Mouse (Mus musculus): ENCODE measurements around the gene Sh3gl3.

Sh3gl3 gene

DNA sequence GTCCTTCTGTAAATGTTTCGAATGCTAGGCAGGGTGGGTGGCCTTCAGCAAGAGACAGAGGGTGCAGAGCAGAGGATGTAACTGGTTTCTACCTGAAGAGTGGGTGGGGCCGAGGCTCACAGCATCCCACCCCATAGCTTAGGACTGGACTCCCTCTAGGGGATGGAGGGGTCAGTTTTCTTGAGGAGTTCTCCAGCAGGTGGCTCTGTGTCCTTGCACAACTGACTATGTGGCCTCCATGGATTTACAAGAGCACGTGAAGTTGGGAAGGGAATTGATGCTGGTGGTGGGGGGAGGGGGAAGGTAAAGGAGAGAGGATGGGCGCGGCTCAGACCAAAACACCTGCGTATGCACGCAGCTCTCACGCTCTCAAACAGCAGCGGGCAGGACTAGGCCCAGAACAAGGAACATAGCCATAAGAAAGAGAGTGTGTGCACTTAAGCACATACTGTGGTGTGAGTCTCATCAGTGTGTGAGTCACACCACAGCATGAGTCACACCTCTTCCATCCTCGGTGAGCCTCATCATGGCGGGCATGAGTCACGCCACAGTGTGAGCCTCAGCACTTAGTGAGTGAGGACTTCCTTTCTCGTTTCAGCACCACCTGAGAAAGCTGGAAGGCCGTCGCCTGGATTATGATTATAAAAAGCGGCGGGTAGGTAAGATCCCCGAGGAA is 102.0 kb downstream of the Sh3gl3 start:
- in situ Hi-C loops (cut with MboI, MseI): loop anchor here (5.0 kb wide), 1 partner anchor 1003 kb away; no protein-coding TSS in a partner anchor

GRCm38 (mm10) chr7:82282011-82282410 is 108.4 kb downstream of the Sh3gl3 start:
- in situ Hi-C loops (cut with MboI, MseI): no loop called here

- in situ Hi-C loops (cut with MboI, MseI): no loop called here
These were observed 108.8 kb downstream of the Sh3gl3 start for GRCm38 (mm10) chr7:82282464-82282863.

GRCm38 (mm10) chr7:82287242-82287641 is 113.6 kb downstream of the Sh3gl3 start:
- in situ Hi-C loops (cut with MboI, MseI): no loop called here

GRCm38 (mm10) chr7:82293441-82293840 is 119.8 kb downstream of the Sh3gl3 start:
- in situ Hi-C loops (cut with MboI, MseI): no loop called here

- in situ Hi-C loops (cut with MboI, MseI): no loop called here
These were observed 120.4 kb downstream of the Sh3gl3 start for GRCm38 (mm10) chr7:82294083-82294482.

GRCm38 (mm10) chr7:82294611-82295010 is 121.0 kb downstream of the Sh3gl3 start:
- in situ Hi-C loops (cut with MboI, MseI): no loop called here

- in situ Hi-C loops (cut with MboI, MseI): no loop called here
These were observed 134.8 kb downstream of the Sh3gl3 start for GRCm38 (mm10) chr7:82308398-82308797.

GRCm38 (mm10) chr7:82318515-82318914 is 144.9 kb downstream of the Sh3gl3 start:
- in situ Hi-C loops (cut with MboI, MseI): no loop called here

- in situ Hi-C loops (cut with MboI, MseI): no loop called here
These were observed 153.0 kb downstream of the Sh3gl3 start for GRCm38 (mm10) chr7:82326616-82327015.

- in situ Hi-C loops (cut with MboI, MseI): no loop called here
These were observed 153.6 kb downstream of the Sh3gl3 start for GRCm38 (mm10) chr7:82327201-82327600.

DNA sequence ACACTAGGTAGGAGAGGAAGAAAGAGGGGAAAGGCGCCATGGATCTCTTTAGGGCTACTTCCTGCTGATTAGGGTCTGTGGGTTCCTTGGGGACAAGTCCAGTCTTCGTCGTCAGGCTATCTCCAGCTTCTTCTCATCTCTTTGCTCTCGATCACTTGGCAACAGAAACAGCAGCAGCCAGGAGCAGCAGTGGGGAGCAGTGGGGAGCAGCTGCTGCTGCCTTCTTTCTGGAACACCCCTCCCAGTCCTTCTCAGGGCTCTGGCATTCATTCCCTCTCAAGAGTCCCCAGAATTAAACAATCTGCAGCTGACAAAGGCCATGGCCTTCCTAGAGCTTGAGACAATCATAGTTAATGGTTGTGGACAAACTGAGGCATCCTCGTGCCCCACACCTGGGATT is 154.2 kb downstream of the Sh3gl3 start:
- in situ Hi-C loops (cut with MboI, MseI): no loop called here

- in situ Hi-C loops (cut with MboI, MseI): no loop called here
These were observed 156.2 kb downstream of the Sh3gl3 start for GRCm38 (mm10) chr7:82329831-82330230.

- in situ Hi-C loops (cut with MboI, MseI): no loop called here
These were observed 157.2 kb downstream of the Sh3gl3 start for GRCm38 (mm10) chr7:82330860-82331259.

GRCm38 (mm10) chr7:82334000-82334399 is 160.4 kb downstream of the Sh3gl3 start:
- in situ Hi-C loops (cut with MboI, MseI): no loop called here

GRCm38 (mm10) chr7:82335211-82336121 is 161.8 kb downstream of the Sh3gl3 start, which contains the start of gene Adamtsl3:
Gene Adamtsl3, plus strand, starts transcription at chr7:82335694.
- in situ Hi-C loops (cut with MboI, MseI): no loop called here

DNA sequence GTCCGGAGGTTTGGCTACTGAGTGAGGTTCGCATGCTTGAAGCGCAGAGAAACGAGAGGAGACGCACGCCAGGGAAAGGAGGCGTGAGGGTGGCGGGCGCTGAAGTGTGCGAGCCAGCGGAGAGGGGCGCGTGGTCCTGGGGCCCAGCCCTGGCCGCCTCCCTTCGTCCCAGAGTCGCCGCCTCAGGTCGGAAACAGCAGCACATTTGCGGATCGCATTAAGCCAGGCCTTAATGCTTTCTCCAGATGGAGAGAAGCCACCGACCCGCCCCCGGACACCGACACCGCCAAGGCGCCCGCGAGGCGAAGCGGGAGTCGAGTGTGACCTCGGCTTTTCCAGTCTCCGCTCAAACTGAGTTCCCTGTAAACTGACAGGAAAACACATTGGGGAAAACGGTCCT is 162.5 kb downstream of the Sh3gl3 start:
- in situ Hi-C loops (cut with MboI, MseI): no loop called here

GRCm38 (mm10) chr7:82338121-82338520 is 164.5 kb downstream of the Sh3gl3 start:
- in situ Hi-C loops (cut with MboI, MseI): no loop called here

DNA sequence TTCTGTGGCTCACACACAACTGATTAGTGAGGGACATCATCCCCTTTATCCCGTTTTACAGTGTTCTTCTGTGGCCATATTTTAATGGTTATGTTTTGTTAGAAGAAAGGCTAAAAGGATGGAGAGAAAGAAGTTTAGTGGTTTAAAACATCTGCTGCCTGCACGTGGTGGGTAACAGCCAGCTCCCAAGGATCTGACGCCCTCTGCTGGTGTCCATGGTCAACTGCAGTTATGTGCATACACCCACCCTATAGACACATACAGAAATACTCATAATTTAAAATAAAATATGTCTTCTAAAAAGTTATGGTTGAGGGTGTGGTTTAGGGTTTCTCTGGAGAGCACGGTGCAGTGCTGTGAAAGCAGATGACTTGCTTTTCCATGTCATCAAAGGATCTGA is 164.9 kb downstream of the Sh3gl3 start:
- in situ Hi-C loops (cut with MboI, MseI): no loop called here

- in situ Hi-C loops (cut with MboI, MseI): no loop called here
These were observed 165.6 kb downstream of the Sh3gl3 start for GRCm38 (mm10) chr7:82339214-82339613.

GRCm38 (mm10) chr7:82341476-82341875 is 167.8 kb downstream of the Sh3gl3 start:
- in situ Hi-C loops (cut with MboI, MseI): no loop called here

GRCm38 (mm10) chr7:82346706-82347105 is 173.1 kb downstream of the Sh3gl3 start:
- in situ Hi-C loops (cut with MboI, MseI): no loop called here

GRCm38 (mm10) chr7:82349796-82350195 is 176.2 kb downstream of the Sh3gl3 start:
- in situ Hi-C loops (cut with MboI, MseI): no loop called here
